In genomic region chr17:34971694-34972068, GRCm38 (mm10) we compare ENCODE assay signal across 11 mouse cellular contexts. TPM values are rescaled to one million over a fixed set of nuclear protein-coding genes. Genes with fewer than 3 reads are reported as not detected.
A peak's percentile ranks its signal among the peaks of the same experiment; 100 is the strongest.
DNase-seq lines count a peak whose midpoint lies in the region; ATAC-seq and TF ChIP-seq lines count a peak whose summit lies in the region.
"Not testable (repeated sequence)": the region's sequence is repeated elsewhere in the genome, so short reads cannot be mapped to it uniquely, and the experiment has no call there.
"Had no signal": no experiment of that assay in that cellular context is flagged by ENCODE, and none has a peak within 500 bp of the region (broad histone marks: within the 10 kb centered on the region; RNA-seq: fewer than 3 reads in every experiment).

No protein-coding gene starts in this region.

- DNase-seq in layer of hippocampus, adult 2 months (ENCODE audit: low spot score in 2 of 2): not testable (repeated sequence)

- H3K4me2 ChIP-seq in heart, embryonic 11.5 days: peak overlapping the region; percentile 86
- peak overlapping the region; percentile 86 for H3K4me2 ChIP-seq in hindbrain, embryonic 16.5 days (ENCODE audit: low read length)
- H3K4me2 ChIP-seq in liver, embryonic 15.5 days: peak overlapping the region; percentile 68
- H3K4me2 ChIP-seq in midbrain, embryonic 12.5 days (replicated peaks): peak overlapping the region; percentile 60

- H3K9ac ChIP-seq in heart, embryonic 11.5 days (ENCODE audit: low read depth, low read length); liver, embryonic 15.5 days: not testable (repeated sequence)
- H3K9ac ChIP-seq in hindbrain, embryonic 16.5 days (ENCODE audit: low read depth, low read length): peak overlapping the region; percentile 52; the same call in 1 of the 2 replicates
- H3K9ac ChIP-seq in midbrain, embryonic 12.5 days (replicated peaks): 0 out of 2 replicates have a peak overlapping the region, but pooled peaks have one; percentile 41

- peaks cover 24% of the 10 kb centered on the region for H3K27me3 ChIP-seq in heart, embryonic 11.5 days (ENCODE audit: control insufficient read depth, insufficient read depth, low read length)
- peaks cover 21% of the 10 kb centered on the region for H3K27me3 ChIP-seq in hindbrain, embryonic 16.5 days (replicated peaks; ENCODE audit: control insufficient read depth, insufficient read depth, low read length)
- H3K27me3 ChIP-seq in liver, embryonic 15.5 days: peaks cover 64% of the 10 kb centered on the region
- H3K27me3 ChIP-seq in midbrain, embryonic 12.5 days: peaks cover 50% of the 10 kb centered on the region
- H3K27me3 ChIP-seq in small intestine, adult 2 months (ENCODE audit: control insufficient read depth, insufficient read depth, low read length): not testable (repeated sequence)

- H3K9me3 ChIP-seq in heart, embryonic 11.5 days (replicated peaks; ENCODE audit: control insufficient read depth, low read length); hindbrain, embryonic 16.5 days (ENCODE audit: control insufficient read depth, low read length); liver, embryonic 15.5 days (replicated peaks); midbrain, embryonic 12.5 days: not testable (repeated sequence)

- peaks cover 14% of the 10 kb centered on the region for H3K4me1 ChIP-seq in bone marrow macrophage, adult 2 months (ENCODE audit: control insufficient read depth, insufficient read depth, low read length)
- not testable (repeated sequence) for H3K4me1 ChIP-seq in heart, embryonic 11.5 days (ENCODE audit: control insufficient read depth, insufficient read depth, low read length); hindbrain, embryonic 16.5 days (ENCODE audit: control insufficient read depth, insufficient read depth, low read depth, low read length); liver, embryonic 15.5 days (replicated peaks); midbrain, embryonic 12.5 days; small intestine, adult 2 months (ENCODE audit: control insufficient read depth, insufficient read depth, insufficient read length, low read length)

- TF ChIP-seq CTCF in bone marrow macrophage, adult 2 months (IDR thresholded peaks at IDR 0.05; ENCODE audit: low read depth, low read length); layer of hippocampus, adult 2 months (conservative IDR thresholded peaks at IDR 0.05); small intestine, adult 2 months (IDR thresholded peaks at IDR 0.05; ENCODE audit: extremely low read depth, insufficient read length, insufficient replicate concordance, low read depth, low read length): not testable (repeated sequence)

- TF ChIP-seq POLR2A in bone marrow macrophage, adult 2 months (IDR thresholded peaks at IDR 0.05; ENCODE audit: borderline replicate concordance, low read depth, low read length); small intestine, adult 2 months (IDR thresholded peaks at IDR 0.05; ENCODE audit: low read depth, low read length): not testable (repeated sequence)

- not testable (repeated sequence) for H3K27ac ChIP-seq in bone marrow macrophage, adult 2 months (ENCODE audit: insufficient read depth, low read depth, low read length); heart, embryonic 11.5 days (ENCODE audit: low read depth, low read length); hindbrain, embryonic 16.5 days (ENCODE audit: low read depth, low read length); layer of hippocampus, adult 2 months; liver, embryonic 15.5 days (replicated peaks); midbrain, embryonic 12.5 days (replicated peaks); small intestine, adult 2 months (ENCODE audit: insufficient read depth, low read depth, low read length)

- ATAC-seq in erythroid progenitor cell, adult 5-6 weeks (replicated peaks; ENCODE audit: low FRiP score, poor library complexity, severe bottlenecking): peak; percentile 53
- ATAC-seq in heart, embryonic 11.5 days (replicated peaks; ENCODE audit: insufficient number of reproducible peaks, low FRiP score, low TSS enrichment): not testable (repeated sequence)
- peak; percentile 72 for ATAC-seq in hindbrain, embryonic 16.5 days
- ATAC-seq in liver, embryonic 15.5 days (ENCODE audit: insufficient read depth): peak; percentile 37; the same call in 1 of the 2 replicates
- ATAC-seq in midbrain, embryonic 12.5 days (ENCODE audit: low FRiP score, low read depth): peak; percentile 60

- WGBS in heart, embryonic 11.5 days (ENCODE audit: insufficient replicate concordance): under 1% methylated on average over 17 of the region's 43 CpGs
- WGBS in hindbrain, embryonic 16.5 days: 0% methylated on average over 7 of the region's 43 CpGs
- WGBS in liver, embryonic 15.5 days (ENCODE audit: insufficient replicate concordance): 1% methylated on average over 24 of the region's 43 CpGs
- under 1% methylated on average over 22 of the region's 43 CpGs for WGBS in midbrain, embryonic 12.5 days
- 1% methylated on average over 32 of the region's 43 CpGs for WGBS in small intestine, adult 2 months

- H3K36me3 ChIP-seq in heart, embryonic 11.5 days (ENCODE audit: control insufficient read depth, insufficient read depth, low read length); hindbrain, embryonic 16.5 days (ENCODE audit: control insufficient read depth, insufficient read depth, low read length); liver, embryonic 15.5 days (replicated peaks); midbrain, embryonic 12.5 days; small intestine, adult 2 months (ENCODE audit: control insufficient read depth, insufficient read depth, low read length): not testable (repeated sequence)

- peak overlapping the region; percentile 54 for H3K4me3 ChIP-seq in bone marrow macrophage, adult 2 months (ENCODE audit: insufficient read depth, low read length)
- peak overlapping the region; percentile 45 for H3K4me3 ChIP-seq in heart, embryonic 11.5 days (ENCODE audit: low read depth, low read length)
- peak overlapping the region; percentile 41 for H3K4me3 ChIP-seq in hindbrain, embryonic 16.5 days (ENCODE audit: low read length)
- H3K4me3 ChIP-seq in layer of hippocampus, adult 2 months: peak overlapping the region; percentile 59
- H3K4me3 ChIP-seq in liver, embryonic 15.5 days (replicated peaks): peak overlapping the region; percentile 41
- peak overlapping the region; percentile 35 for H3K4me3 ChIP-seq in midbrain, embryonic 12.5 days
- H3K4me3 ChIP-seq in small intestine, adult 2 months (ENCODE audit: low read depth, low read length): peak overlapping the region; percentile 62

RNA-seq across cellular contexts. Expression of gene Hspa1a, which starts 0.3 kb away (rescaled TPM):
- polyA plus RNA-seq in bone marrow macrophage, adult 2 months (2012; ENCODE audit: insufficient read depth, insufficient read length, missing spikeins): 1.3 TPM in 2 replicates
- total RNA-seq in erythroid progenitor cell, adult 5-6 weeks (2015; ENCODE audit: low replicate concordance): 1.4 TPM in 1 of 2 replicates, not detected in the other
- total RNA-seq in erythroid progenitor cell, adult 5-6 weeks (2017; ENCODE audit: low replicate concordance): 0.30 and 4.6 TPM in 2 replicates
- polyA plus RNA-seq in heart, embryonic 11.5 days (2014; fragmentation: Nextera tagmentation; extraction: Ambion mirVana): 1.9 and 2.5 TPM in 2 replicates
- 15.3 and 18.1 TPM in 2 replicates for polyA plus RNA-seq in hindbrain, embryonic 16.5 days (2015; fragmentation: Nextera tagmentation; extraction: Ambion mirVana)
- 10 to 100 TPM; 16.9 to 18.1 TPM for total RNA-seq in layer of hippocampus, adult 2 months (2021)
- polyA plus RNA-seq in liver, embryonic 15.5 days (2015; fragmentation: Nextera tagmentation; extraction: Ambion mirVana): 0.96 and 1.6 TPM in 2 replicates
- 2.3 and 2.8 TPM in 2 replicates for polyA plus RNA-seq in midbrain, embryonic 12.5 days (2016; fragmentation: Nextera tagmentation; extraction: Ambion mirVana)
- polyA plus RNA-seq in small intestine, adult 2 months (2012; rRNA removed): 8.9 and 9.3 TPM in 2 replicates

RNA-seq across cellular contexts. Expression of gene Hspa1l, which starts 0.8 kb away (rescaled TPM):
- polyA plus RNA-seq in bone marrow macrophage, adult 2 months (2012; ENCODE audit: insufficient read depth, insufficient read length, missing spikeins): not detected in 2 replicates
- not detected in 2 replicates for total RNA-seq in erythroid progenitor cell, adult 5-6 weeks (2015; ENCODE audit: low replicate concordance)
- total RNA-seq in erythroid progenitor cell, adult 5-6 weeks (2017; ENCODE audit: low replicate concordance): not detected in 2 replicates
- polyA plus RNA-seq in heart, embryonic 11.5 days (2014; fragmentation: Nextera tagmentation; extraction: Ambion mirVana): 1.7 and 4.0 TPM in 2 replicates
- polyA plus RNA-seq in hindbrain, embryonic 16.5 days (2015; fragmentation: Nextera tagmentation; extraction: Ambion mirVana): 1.4 and 1.6 TPM in 2 replicates
- total RNA-seq in layer of hippocampus, adult 2 months (2021): under 1 TPM; 0.44 to 0.49 TPM
- 0.25 and 0.31 TPM in 2 replicates for polyA plus RNA-seq in liver, embryonic 15.5 days (2015; fragmentation: Nextera tagmentation; extraction: Ambion mirVana)
- polyA plus RNA-seq in midbrain, embryonic 12.5 days (2016; fragmentation: Nextera tagmentation; extraction: Ambion mirVana): 1.1 and 1.7 TPM in 2 replicates
- polyA plus RNA-seq in small intestine, adult 2 months (2012; rRNA removed): 0.06 and 0.14 TPM in 2 replicates

RNA-seq across cellular contexts. Expression of gene Gm20481, which starts 2.0 kb away (rescaled TPM):
- not detected in 2 replicates for polyA plus RNA-seq in bone marrow macrophage, adult 2 months (2012; ENCODE audit: insufficient read depth, insufficient read length, missing spikeins)
- not detected in 2 replicates for total RNA-seq in erythroid progenitor cell, adult 5-6 weeks (2015; ENCODE audit: low replicate concordance)
- not detected in 2 replicates for total RNA-seq in erythroid progenitor cell, adult 5-6 weeks (2017; ENCODE audit: low replicate concordance)
- not detected in 2 replicates for polyA plus RNA-seq in heart, embryonic 11.5 days (2014; fragmentation: Nextera tagmentation; extraction: Ambion mirVana)
- not detected in 2 replicates for polyA plus RNA-seq in hindbrain, embryonic 16.5 days (2015; fragmentation: Nextera tagmentation; extraction: Ambion mirVana)
- total RNA-seq in layer of hippocampus, adult 2 months (2021): not detected
- 0.32 TPM in 1 of 2 replicates, not detected in the other for polyA plus RNA-seq in liver, embryonic 15.5 days (2015; fragmentation: Nextera tagmentation; extraction: Ambion mirVana)
- not detected in 2 replicates for polyA plus RNA-seq in midbrain, embryonic 12.5 days (2016; fragmentation: Nextera tagmentation; extraction: Ambion mirVana)
- not detected in 2 replicates for polyA plus RNA-seq in small intestine, adult 2 months (2012; rRNA removed)
- total RNA-seq: heart, adult 8-10 months; layer of hippocampus, postnatal 25 days had no signal
- polyA plus RNA-seq: C2C12 had no signal

RNA-seq across cellular contexts. Expression of gene Lsm2, which starts 10.0 kb away (rescaled TPM):
- polyA plus RNA-seq in bone marrow macrophage, adult 2 months (2012; ENCODE audit: insufficient read depth, insufficient read length, missing spikeins): 37.1 and 44.0 TPM in 2 replicates
- total RNA-seq in erythroid progenitor cell, adult 5-6 weeks (2015; ENCODE audit: low replicate concordance): 76.0 and 78.4 TPM in 2 replicates
- 23.0 and 27.6 TPM in 2 replicates for total RNA-seq in erythroid progenitor cell, adult 5-6 weeks (2017; ENCODE audit: low replicate concordance)
- 162 and 169 TPM in 2 replicates for polyA plus RNA-seq in heart, embryonic 11.5 days (2014; fragmentation: Nextera tagmentation; extraction: Ambion mirVana)
- polyA plus RNA-seq in hindbrain, embryonic 16.5 days (2015; fragmentation: Nextera tagmentation; extraction: Ambion mirVana): 106 and 113 TPM in 2 replicates
- 10 to 100 TPM; 15.9 to 21.8 TPM for total RNA-seq in layer of hippocampus, adult 2 months (2021)
- 120 and 123 TPM in 2 replicates for polyA plus RNA-seq in liver, embryonic 15.5 days (2015; fragmentation: Nextera tagmentation; extraction: Ambion mirVana)
- polyA plus RNA-seq in midbrain, embryonic 12.5 days (2016; fragmentation: Nextera tagmentation; extraction: Ambion mirVana): 188 and 202 TPM in 2 replicates
- 51.7 and 82.1 TPM in 2 replicates for polyA plus RNA-seq in small intestine, adult 2 months (2012; rRNA removed)

RNA-seq across cellular contexts. Expression of gene Hspa1b, which starts 12.6 kb away (rescaled TPM):
- polyA plus RNA-seq in bone marrow macrophage, adult 2 months (2012; ENCODE audit: insufficient read depth, insufficient read length, missing spikeins): 1.2 and 1.5 TPM in 2 replicates
- total RNA-seq in erythroid progenitor cell, adult 5-6 weeks (2015; ENCODE audit: low replicate concordance): 2.5 and 4.0 TPM in 2 replicates
- total RNA-seq in erythroid progenitor cell, adult 5-6 weeks (2017; ENCODE audit: low replicate concordance): 1.0 and 3.3 TPM in 2 replicates
- 0.48 and 0.50 TPM in 2 replicates for polyA plus RNA-seq in heart, embryonic 11.5 days (2014; fragmentation: Nextera tagmentation; extraction: Ambion mirVana)
- 0.45 and 0.74 TPM in 2 replicates for polyA plus RNA-seq in hindbrain, embryonic 16.5 days (2015; fragmentation: Nextera tagmentation; extraction: Ambion mirVana)
- total RNA-seq in layer of hippocampus, adult 2 months (2021): 10 to 100 TPM; 21.4 to 24.7 TPM
- polyA plus RNA-seq in liver, embryonic 15.5 days (2015; fragmentation: Nextera tagmentation; extraction: Ambion mirVana): 0.06 and 0.14 TPM in 2 replicates
- polyA plus RNA-seq in midbrain, embryonic 12.5 days (2016; fragmentation: Nextera tagmentation; extraction: Ambion mirVana): 0.22 TPM in 1 of 2 replicates, not detected in the other
- 17.1 and 19.8 TPM in 2 replicates for polyA plus RNA-seq in small intestine, adult 2 months (2012; rRNA removed)
